Mouse (Mus musculus) ES-Bruce4 (cell line): ENCODE results near the gene Dab1.

Source experiments
- EP300 ChIP-seq: IDR thresholded peaks from 2 replicates; pipeline ENCODE4 v1.6.1; 2011; ENCODE audit warnings: low read depth, low read length; ENCODE audit not compliant: insufficient read depth
- POLR2A ChIP-seq: IDR thresholded peaks from one replicate; pipeline ENCODE4 v1.8.1; 2011; ENCODE audit warnings: low read length; ENCODE audit not compliant: insufficient read depth

DNA sequence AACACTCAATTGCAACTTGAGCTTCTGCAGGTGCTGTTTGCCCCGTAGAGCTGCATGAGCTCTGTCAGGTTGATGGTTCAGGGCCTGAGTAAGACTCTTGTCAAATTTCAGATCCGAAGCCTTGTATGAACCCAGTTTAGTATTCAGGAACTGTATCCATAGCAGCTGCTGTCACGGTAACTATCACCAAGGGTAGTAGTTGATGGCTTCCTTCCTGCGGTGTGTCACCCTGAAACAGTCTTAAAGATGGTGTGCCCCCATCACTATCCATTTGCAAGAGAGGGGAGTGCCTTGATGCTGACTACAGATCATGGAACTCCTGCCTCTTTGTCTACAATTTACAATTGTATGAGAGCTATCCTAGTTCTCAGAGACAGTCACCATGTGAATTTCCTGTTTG, 87.3 kb downstream of the Dab1 start:
- no peak for TF ChIP-seq EP300
- TF ChIP-seq POLR2A, result no peak
